Mouse (Mus musculus) kidney, postnatal 4 days (tissue): Measurements from ENCODE around the gene Slc24a3.

Experiments
- DNase-seq, 2 experiments: peaks; one replicate each; pipeline ENCODE4 v3.0.0; 2021; ENCODE audit warnings: mixed read lengths in 2 of 2

The Slc24a3 gene

GRCm38 (mm10) chr2:145655373-145655960, 487.9 kb downstream of the Slc24a3 start:
- peak; percentile 44 to 57 for DNase-seq

- no peak for DNase-seq
Measured at GRCm38 (mm10) chr2:145656121-145656520, 488.6 kb downstream of the Slc24a3 start.

GRCm38 (mm10) chr2:145656716-145657115, 489.2 kb downstream of the Slc24a3 start:
- DNase-seq = no peak

GRCm38 (mm10) chr2:145661242-145661641, 493.7 kb downstream of the Slc24a3 start:
- DNase-seq = no peak

GRCm38 (mm10) chr2:145663899-145664298, 496.3 kb downstream of the Slc24a3 start:
- peak in 1 of 2 experiments; percentile 63 for DNase-seq

- peak in 1 of 2 experiments; percentile 54 for DNase-seq
Measured at GRCm38 (mm10) chr2:145664311-145664710, 496.8 kb downstream of the Slc24a3 start.

GRCm38 (mm10) chr2:145668135-145668534, 500.6 kb downstream of the Slc24a3 start:
- DNase-seq = no peak

GRCm38 (mm10) chr2:145670131-145670530, 502.6 kb downstream of the Slc24a3 start:
- no peak for DNase-seq

GRCm38 (mm10) chr2:145674496-145675141, 507.1 kb downstream of the Slc24a3 start:
- DNase-seq = no peak

GRCm38 (mm10) chr2:145675142-145675755, 507.7 kb downstream of the Slc24a3 start, which contains the start of gene Rin2:
Gene Rin2 (plus strand): TSS chr2:145675215.
- DNase-seq = peak; percentile 89 to 93

- DNase-seq = peak; percentile 76 to 84
Measured at GRCm38 (mm10) chr2:145675756-145676543, 508.4 kb downstream of the Slc24a3 start.

GRCm38 (mm10) chr2:145676544-145676925, 509.0 kb downstream of the Slc24a3 start:
- no peak for DNase-seq

- DNase-seq = no peak
Measured at GRCm38 (mm10) chr2:145676936-145677335, 509.4 kb downstream of the Slc24a3 start.

- no peak for DNase-seq
Measured at GRCm38 (mm10) chr2:145680141-145680540, 512.6 kb downstream of the Slc24a3 start.

GRCm38 (mm10) chr2:145680762-145681161, 513.2 kb downstream of the Slc24a3 start:
- peak in 1 of 2 experiments; percentile 30 for DNase-seq

- DNase-seq = no peak
Measured at GRCm38 (mm10) chr2:145681626-145682025, 514.1 kb downstream of the Slc24a3 start.

- peak in 1 of 2 experiments; percentile 44 for DNase-seq
Measured at GRCm38 (mm10) chr2:145682924-145683323, 515.4 kb downstream of the Slc24a3 start.

- DNase-seq = peak; percentile 73 to 84
Measured at GRCm38 (mm10) chr2:145683536-145683935, 516.0 kb downstream of the Slc24a3 start.

GRCm38 (mm10) chr2:145684151-145684550, 516.6 kb downstream of the Slc24a3 start:
- no peak for DNase-seq

- no peak for DNase-seq
Measured at GRCm38 (mm10) chr2:145684891-145685290, 517.3 kb downstream of the Slc24a3 start.

- DNase-seq = no peak
Measured at GRCm38 (mm10) chr2:145686017-145686416, 518.5 kb downstream of the Slc24a3 start.

- no peak for DNase-seq
Measured at GRCm38 (mm10) chr2:145691367-145692009, 523.9 kb downstream of the Slc24a3 start.
